8 mouse cellular contexts compared by ENCODE assay signal in the genomic region with DNA sequence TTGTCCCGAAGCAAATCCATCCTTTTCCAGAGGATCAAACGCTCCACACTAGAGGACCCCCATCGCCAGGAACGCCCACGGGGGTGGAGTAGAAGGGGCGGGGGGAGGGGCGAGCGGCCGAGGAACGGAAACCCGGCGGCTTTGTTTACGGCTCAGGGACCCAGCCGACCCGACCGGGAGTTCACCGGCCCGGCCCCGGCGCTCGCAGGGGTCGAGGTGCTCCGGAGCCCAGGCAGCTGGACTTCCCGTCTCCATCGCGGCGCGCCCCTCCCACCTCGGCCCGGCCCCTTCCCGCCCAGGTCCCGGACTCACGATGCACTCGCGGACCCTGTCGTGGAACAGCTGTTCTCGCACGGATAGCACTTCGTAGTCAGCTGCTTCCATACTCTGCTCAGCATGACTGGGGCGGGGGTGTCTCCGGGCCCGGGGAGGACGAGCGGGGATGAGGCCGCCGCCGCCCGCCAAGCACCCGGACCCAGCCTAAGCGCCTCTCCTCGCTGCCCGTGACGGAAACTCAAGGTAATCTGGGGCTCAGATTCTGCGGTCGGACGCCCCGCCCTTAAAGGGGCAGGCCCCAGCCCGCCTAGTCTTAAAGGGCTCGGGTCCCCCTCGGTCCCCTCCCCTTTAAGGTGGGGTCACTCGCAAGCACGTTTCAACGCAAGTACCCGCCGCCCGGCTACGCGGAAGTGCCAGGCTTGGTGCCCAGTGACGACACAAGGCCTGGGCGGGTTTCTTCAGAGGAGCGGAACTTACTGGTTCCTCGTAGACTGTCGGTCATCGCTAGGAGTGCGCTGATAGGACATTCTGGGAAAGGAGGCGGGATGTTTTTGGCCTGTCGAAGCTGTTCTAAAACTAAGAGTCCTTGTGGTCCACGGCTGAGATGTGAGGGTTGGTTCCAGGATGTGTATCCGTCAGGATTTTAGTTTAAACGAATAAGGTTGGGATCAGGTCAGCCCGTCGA. TPM values are rescaled to one million over a fixed set of nuclear protein-coding genes. Genes with fewer than 3 reads are reported as not detected.
DNase-seq lines count a peak whose midpoint lies in the region; ATAC-seq and TF ChIP-seq lines count a peak whose summit lies in the region.

A gene (minus strand): TSS at position 694 of the 961 bp plus-strand sequence.

- no peak; the same call in 1 of the 2 replicates for TF ChIP-seq RAD21 in CH12.LX (IDR thresholded peaks at IDR 0.05; ENCODE audit: low read depth, low read length)

- no peaks in the 10 kb centered on the region for H3K9me3 ChIP-seq in CH12.LX (replicated peaks; ENCODE audit: low read length)
- H3K9me3 ChIP-seq in forebrain, embryonic 11.5 days (ENCODE audit: control insufficient read depth, low read length) = no peaks in the 10 kb centered on the region
- no peaks in the 10 kb centered on the region for H3K9me3 ChIP-seq in heart, embryonic 16.5 days (replicated peaks; ENCODE audit: control insufficient read depth, low read length)
- no peaks in the 10 kb centered on the region for H3K9me3 ChIP-seq in liver, embryonic 15.5 days (replicated peaks)
- no peaks in the 10 kb centered on the region for H3K9me3 ChIP-seq in neural tube, embryonic 12.5 days

- TF ChIP-seq EP300 in CH12.LX (IDR thresholded peaks at IDR 0.05; ENCODE audit: low read length) = no peak

- under 1% methylated on average over 82 of the region's 82 CpGs for WGBS in forebrain, embryonic 11.5 days
- WGBS in heart, embryonic 16.5 days = under 1% methylated on average over 82 of the region's 82 CpGs
- under 1% methylated on average over 82 of the region's 82 CpGs for WGBS in liver, embryonic 15.5 days (ENCODE audit: insufficient replicate concordance)
- under 1% methylated on average over 82 of the region's 82 CpGs for WGBS in neural tube, embryonic 12.5 days

- H3K79me2 ChIP-seq in CH12.LX (replicated peaks; ENCODE audit: control insufficient read depth, extremely low read depth, insufficient read depth, poor library complexity, severe bottlenecking) = peaks cover 12% of the 10 kb centered on the region; the same call in 1 of the 2 replicates

- H3K36me3 ChIP-seq in CH12.LX (replicated peaks in 1 of 2; ENCODE audit: control insufficient read depth in 1 of 2, insufficient read depth in 1 of 2, low read length in 1 of 2) = peaks cover 6 to 25% of the 10 kb centered on the region in 2 experiments
- no peaks in the 10 kb centered on the region; the same call in 1 of the 2 replicates for H3K36me3 ChIP-seq in forebrain, embryonic 11.5 days (ENCODE audit: control insufficient read depth, insufficient read depth, low read length)
- H3K36me3 ChIP-seq in heart, embryonic 16.5 days (ENCODE audit: control insufficient read depth, insufficient read depth) = peaks cover 6% of the 10 kb centered on the region
- H3K36me3 ChIP-seq in liver, embryonic 15.5 days (replicated peaks) = no peaks in the 10 kb centered on the region
- H3K36me3 ChIP-seq in neural tube, embryonic 12.5 days = peaks cover 22% of the 10 kb centered on the region

- peak; percentile 99 for ATAC-seq in forebrain, embryonic 11.5 days (replicated peaks; ENCODE audit: low FRiP score)
- peak; percentile 98 for ATAC-seq in heart, embryonic 16.5 days (replicated peaks; ENCODE audit: extremely low read depth, insufficient read depth, low FRiP score)
- peak; percentile 98 for ATAC-seq in liver, embryonic 15.5 days (ENCODE audit: insufficient read depth)
- ATAC-seq in neural tube, embryonic 12.5 days (ENCODE audit: low FRiP score, low read depth) = peak; percentile 98

- peak within 1 kb of the TSS; percentile 77 to 92 (median 86) for H3K4me3 ChIP-seq in CH12.LX (replicated peaks in 1 of 3; ENCODE audit: low read depth in 2 of 3, low read length in 2 of 3, poor library complexity in 1 of 3)
- peak within 1 kb of the TSS; percentile 92 for H3K4me3 ChIP-seq in forebrain, embryonic 11.5 days (ENCODE audit: low read depth, low read length)
- peak within 1 kb of the TSS; percentile 95 for H3K4me3 ChIP-seq in heart, embryonic 16.5 days (ENCODE audit: low read length)
- H3K4me3 ChIP-seq in liver, embryonic 15.5 days (replicated peaks) = peak within 1 kb of the TSS; percentile 86
- H3K4me3 ChIP-seq in neural tube, embryonic 12.5 days = peak within 1 kb of the TSS; percentile 88

- TF ChIP-seq POLR2A in CH12.LX (IDR thresholded peaks at IDR 0.05; ENCODE audit: low read depth, low read length) = peak; percentile 83

- peak within 1 kb of the TSS; percentile 79 for H3K9ac ChIP-seq in CH12.LX (ENCODE audit: insufficient read depth, low read depth)
- H3K9ac ChIP-seq in forebrain, embryonic 11.5 days (ENCODE audit: low read length) = peak within 1 kb of the TSS; percentile 87
- H3K9ac ChIP-seq in heart, embryonic 16.5 days (ENCODE audit: low read length) = peak within 1 kb of the TSS; percentile 94
- peak within 1 kb of the TSS; percentile 79 for H3K9ac ChIP-seq in liver, embryonic 15.5 days
- H3K9ac ChIP-seq in neural tube, embryonic 12.5 days = peak within 1 kb of the TSS; percentile 90

- peaks cover 5 to 25% of the 10 kb centered on the region in 2 experiments for H3K4me1 ChIP-seq in CH12.LX (ENCODE audit: control insufficient read depth in 1 of 2, insufficient read depth in 2 of 2)
- peaks cover 8% of the 10 kb centered on the region; the same call in 1 of the 2 replicates for H3K4me1 ChIP-seq in forebrain, embryonic 11.5 days (replicated peaks; ENCODE audit: control insufficient read depth, insufficient read depth, low read length)
- peaks cover 10% of the 10 kb centered on the region for H3K4me1 ChIP-seq in heart, embryonic 16.5 days (ENCODE audit: control insufficient read depth, insufficient read depth, low read length)
- H3K4me1 ChIP-seq in liver, embryonic 15.5 days (replicated peaks) = peaks cover 30% of the 10 kb centered on the region
- H3K4me1 ChIP-seq in neural tube, embryonic 12.5 days = peaks cover 26% of the 10 kb centered on the region

- peak within 1 kb of the TSS; percentile 78 for H3K4me2 ChIP-seq in CH12.LX (ENCODE audit: insufficient read depth, low read depth, poor library complexity, severe bottlenecking)
- H3K4me2 ChIP-seq in forebrain, embryonic 11.5 days (ENCODE audit: low read depth, low read length, severe bottlenecking) = peak within 1 kb of the TSS; percentile 62
- H3K4me2 ChIP-seq in heart, embryonic 16.5 days (ENCODE audit: low read depth, low read length) = peak within 1 kb of the TSS; percentile 86
- H3K4me2 ChIP-seq in liver, embryonic 15.5 days = peak within 1 kb of the TSS; percentile 92
- H3K4me2 ChIP-seq in neural tube, embryonic 12.5 days (replicated peaks) = peak within 1 kb of the TSS; percentile 83

- dilution Hi-C loops in CH12.LX (cut with MboI; ENCODE audit: extremely low pct_ligation_motif_present, extremely low pct_unique_long_range_greater_than_20kb, low sequenced_read_pairs) = no loop called here

- DNase-seq in CH12.LX (ENCODE audit: extremely low read depth) = peak; percentile 100
- peak; percentile 98 for DNase-seq in c-Kit-positive CD71-positive TER-119-negative erythroid progenitor cells, embryonic 14.5 days (ENCODE audit: low read depth)
- DNase-seq in forebrain, embryonic 11.5 days (ENCODE audit: low spot score) = peak; percentile 99
- peak; percentile 99 to 100 for DNase-seq in kidney, postnatal 36 days
- DNase-seq in telencephalon, adult 2 months (ENCODE audit: low read depth, low spot score) = peak; percentile 99

- in situ Hi-C loops in CH12.LX (cut with MboI; ENCODE audit: low pct_ligation_motif_present, low pct_unique_long_range_greater_than_20kb, low sequenced_read_pairs) = loop anchor here (5.0 kb wide), 1 partner anchor 1501 kb away; no protein-coding TSS in a partner anchor

- H3K27ac ChIP-seq in CH12.LX (ENCODE audit: insufficient read depth, low read depth) = peak within 1 kb of the TSS; percentile 82
- H3K27ac ChIP-seq in forebrain, embryonic 11.5 days (ENCODE audit: low read depth, low read length) = peak within 1 kb of the TSS; percentile 87
- peak within 1 kb of the TSS; percentile 97 for H3K27ac ChIP-seq in heart, embryonic 16.5 days (ENCODE audit: low read length)
- H3K27ac ChIP-seq in liver, embryonic 15.5 days (replicated peaks) = peak within 1 kb of the TSS; percentile 83
- peak within 1 kb of the TSS; percentile 89 for H3K27ac ChIP-seq in neural tube, embryonic 12.5 days

- no peaks in the 10 kb centered on the region for H3K27me3 ChIP-seq in CH12.LX (replicated peaks)
- no peaks in the 10 kb centered on the region for H3K27me3 ChIP-seq in forebrain, embryonic 11.5 days (ENCODE audit: control insufficient read depth, insufficient read depth, low read length)
- H3K27me3 ChIP-seq in heart, embryonic 16.5 days (ENCODE audit: control insufficient read depth, insufficient read depth, low read length) = no peaks in the 10 kb centered on the region
- H3K27me3 ChIP-seq in liver, embryonic 15.5 days = no peaks in the 10 kb centered on the region
- H3K27me3 ChIP-seq in neural tube, embryonic 12.5 days (replicated peaks) = no peaks in the 10 kb centered on the region

- no peak for TF ChIP-seq CTCF in CH12.LX (conservative IDR thresholded peaks at IDR 0.05 in 1 of 2, IDR thresholded peaks at IDR 0.05 in 1 of 2; ENCODE audit: low read depth in 2 of 2, low read length in 2 of 2)

TF ChIP-seq in CH12.LX, 34 proteins besides CTCF, POLR2A, EP300 and RAD21 (continues in another document):
- TF ChIP-seq JUN (IDR thresholded peaks at IDR 0.05; ENCODE audit: insufficient read depth, low read depth, low read length) (peak; percentile 19; the same call in 1 of the 2 replicates), RCOR1 (conservative IDR thresholded peaks at IDR 0.05; ENCODE audit: low read depth, low read length) (0 out of 2 replicates have a peak, but pooled peaks have one; percentile 32), UBTF (IDR thresholded peaks at IDR 0.05; ENCODE audit: low read depth, low read length) (peak; percentile 88; the same call in 1 of the 2 replicates), ZKSCAN1 (IDR thresholded peaks at IDR 0.05; ENCODE audit: borderline replicate concordance, low read depth, low read length) (no peak), SIN3A (IDR thresholded peaks at IDR 0.05; ENCODE audit: low read length) (peak; percentile 90), IRF4 (IDR thresholded peaks at IDR 0.05; ENCODE audit: low read depth, low read length) (peak; percentile 52; the same call in 1 of the 2 replicates), MEF2A (IDR thresholded peaks at IDR 0.05; ENCODE audit: borderline replicate concordance, low read depth, low read length) (peak; percentile 30; the same call in 1 of the 2 replicates), ZC3H11A (IDR thresholded peaks at IDR 0.05; ENCODE audit: low read depth, low read length) (no peak), NELFE (IDR thresholded peaks at IDR 0.05; ENCODE audit: low read depth, low read length) (peak; percentile 76)

RNA-seq across cellular contexts. Expression of the gene that starts here (rescaled TPM):
- 19.7 and 23.4 TPM in 2 replicates for total RNA-seq in CH12.LX (2012; rRNA removed)
- 27.5 and 30.4 TPM in 2 replicates for total RNA-seq in CH12.LX (2014; rRNA removed)
- polyA plus RNA-seq in CH12.LX (2012; ENCODE audit: insufficient read length, low read depth) = 22.4 and 27.9 TPM in 2 replicates
- 8.7 and 9.4 TPM in 2 replicates for polyA plus RNA-seq in forebrain, embryonic 11.5 days (2014; fragmentation: Nextera tagmentation; extraction: Ambion mirVana)
- 13.3 and 13.9 TPM in 2 replicates for polyA plus RNA-seq in heart, embryonic 16.5 days (2015; fragmentation: Nextera tagmentation; extraction: Ambion mirVana)
- 4.7 and 4.8 TPM in 2 replicates for polyA plus RNA-seq in liver, embryonic 15.5 days (2015; fragmentation: Nextera tagmentation; extraction: Ambion mirVana)
- 35.9 and 40.0 TPM in 2 replicates for polyA plus RNA-seq in neural tube, embryonic 12.5 days (2016; fragmentation: Nextera tagmentation; extraction: Ambion mirVana)

Comparison
In these comparisons a context has a peak if more than half of its experiments do, and no peak if none do; other contexts are left out.
1. Peak in every context shown above with its lines: DNase-seq, ATAC-seq, H3K4me3 ChIP-seq and H3K27ac ChIP-seq.